Mouse (Mus musculus) limb, embryonic 12.5 days (tissue): Measurements from ENCODE around the gene Serpinb6a. TPM values are rescaled to one million over a fixed set of nuclear protein-coding genes. Genes with fewer than 3 reads are reported as not detected.

Experiments used
- ATAC-seq: fragments of 200-750 bp; cut with Nextera tagmentation; 2 replicates; pipeline ENCODE4 v1.8.0; 2017; ENCODE audit warnings: low read depth, moderate TSS enrichment; ENCODE audit not compliant: insufficient number of reproducible peaks, insufficient read depth, low FRiP score, low TSS enrichment
- H3K27ac ChIP-seq: fragments of 300-500 bp; sonication (generic); 2 replicates; pipeline ENCODE4 v1.5.1; 2016; ENCODE audit warnings: mild to moderate bottlenecking, moderate library complexity
- H3K27me3 ChIP-seq: fragments of 300-500 bp; sonication (generic); 2 replicates; pipeline ENCODE4 v1.6.1; 2016; ENCODE audit warnings: mild to moderate bottlenecking, moderate library complexity
- H3K36me3 ChIP-seq: fragments of 300-500 bp; sonication (generic); 2 replicates; pipeline ENCODE4 v1.6.1; 2016; ENCODE audit warnings: mild to moderate bottlenecking, moderate library complexity
- H3K4me1 ChIP-seq: fragments of 300-500 bp; sonication (generic); replicated peaks from 2 replicates; pipeline ENCODE4 v1.6.1; 2016
- H3K4me2 ChIP-seq: fragments of 300-500 bp; sonication (generic); 2 replicates; pipeline ENCODE4 v1.6.1; 2016; ENCODE audit warnings: mild to moderate bottlenecking, moderate library complexity
- H3K4me3 ChIP-seq: fragments of 300-500 bp; sonication (generic); replicated peaks from 2 replicates; pipeline ENCODE4 v1.5.1; 2016; ENCODE audit warnings: mild to moderate bottlenecking
- H3K9ac ChIP-seq: fragments of 300-500 bp; sonication (generic); replicated peaks from 2 replicates; pipeline ENCODE4 v1.6.1; 2016; ENCODE audit warnings: mild to moderate bottlenecking, moderate library complexity
- H3K9me3 ChIP-seq: fragments of 300-500 bp; sonication (generic); 2 replicates; pipeline ENCODE4 v1.6.1; 2016; ENCODE audit warnings: mild to moderate bottlenecking, moderate library complexity
- WGBS: fragments of 180-500 bp; shearing (Covaris S2); methylation state at CpG from one replicate; pipeline ENCODE4 v1.1.7; 2016; 5-methylcytosine and 5-hydroxymethylcytosine counted together
- polyA plus RNA-seq: library from polyadenylated mRNA; unstranded; fragments of >200 nt; fragmentation: Nextera tagmentation; extraction: Ambion mirVana; gene quantifications from 2 replicates; pipeline ENCODE4 v1.2.1, GENCODE M21; 2016

Serpinb6a gene
- polyA plus RNA-seq, 1 experiment from 2014 or later, result 55.4 TPM

DNA sequence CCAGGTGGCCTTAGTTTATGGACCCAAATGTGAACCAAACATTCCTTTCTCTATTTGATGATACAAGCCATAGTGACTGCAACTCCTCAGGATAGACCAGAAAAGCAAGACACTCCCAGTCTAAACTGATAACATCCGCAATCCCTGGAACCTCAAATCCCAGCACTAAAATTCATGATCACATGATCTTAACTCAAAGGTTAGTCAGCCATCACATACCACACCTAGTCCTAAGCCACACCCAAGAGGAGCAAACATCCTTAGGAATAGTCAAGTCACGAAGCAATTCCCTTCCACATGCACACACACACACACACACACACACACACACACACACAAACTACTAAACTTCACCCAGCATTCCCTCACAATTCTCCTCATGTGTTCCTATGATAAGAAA, 99.3 kb downstream of the Serpinb6a start:
- H3K27ac ChIP-seq, result no peak overlapping the region
- H3K36me3 ChIP-seq, result no peaks in the 10 kb centered on the region
- H3K4me1 ChIP-seq, result no peaks in the 10 kb centered on the region
- H3K4me3 ChIP-seq, result no peak overlapping the region
- no peak for ATAC-seq
- no peak overlapping the region for H3K4me2 ChIP-seq
- no peaks in the 10 kb centered on the region for H3K27me3 ChIP-seq
- H3K9me3 ChIP-seq, result no peaks in the 10 kb centered on the region
- H3K9ac ChIP-seq, result no peak overlapping the region
- WGBS, result 97% methylated on average over 2 of the region's 2 CpGs

GRCm38 (mm10) chr13:33894207-33894606, 108.4 kb downstream of the Serpinb6a start:
- H3K4me3 ChIP-seq, result no peak overlapping the region

More at GRCm38 (mm10) chr13:33894207-33894606, 108.4 kb downstream of the Serpinb6a start:
- no peak for ATAC-seq
- Histone ChIP-seq H3K9me3 (no peaks in the 10 kb centered on the region), H3K4me1 (no peaks in the 10 kb centered on the region), H3K9ac (no peak overlapping the region), H3K36me3 (no peaks in the 10 kb centered on the region), H3K4me2 (no peak overlapping the region), H3K27me3 (no peaks in the 10 kb centered on the region), H3K27ac (no peak overlapping the region)
- WGBS, result 42% methylated on average over 2 of the region's 2 CpGs

Other genes starting within 250 kb of the Serpinb6a start
- gene Serpinb6e, start 159.4 kb downstream of the Serpinb6a start, polyA plus RNA-seq, result not detected in 2 replicates
- gene Serpinb6c, start 97.1 kb downstream of the Serpinb6a start, polyA plus RNA-seq, result 0.15 and 0.25 TPM in 2 replicates
- 14.1 and 16.6 TPM in 2 replicates for gene Nqo2, start 38.1 kb downstream of the Serpinb6a start, polyA plus RNA-seq
- 12.7 and 15.6 TPM in 2 replicates for gene Ripk1, start 431 bp downstream of the Serpinb6a start, polyA plus RNA-seq
- gene Bphl, start 34.8 kb upstream of the Serpinb6a start, polyA plus RNA-seq, result 46.1 and 46.2 TPM in 2 replicates
- 79.8 and 80.1 TPM in 2 replicates for gene Tubb2a, start 75.2 kb upstream of the Serpinb6a start, polyA plus RNA-seq
- gene Tubb2b, start 127.7 kb upstream of the Serpinb6a start, polyA plus RNA-seq, result 25.6 and 27.1 TPM in 2 replicates
- 102 and 106 TPM in 2 replicates for gene Psmg4, start 160.2 kb upstream of the Serpinb6a start, polyA plus RNA-seq